Mouse (Mus musculus) liver, embryonic 11.5 days (tissue): ENCODE results near the gene Mrfap1. TPM values are rescaled to one million over a fixed set of nuclear protein-coding genes. Genes with fewer than 3 reads are reported as not detected.
"Not testable (repeated sequence)": the region's sequence is repeated elsewhere in the genome, so short reads cannot be mapped to it uniquely, and the experiment has no call there.

Source experiments
- ATAC-seq: fragments of 200-750 bp; cut with Nextera tagmentation; replicated peaks from 2 replicates; pipeline ENCODE4 v1.8.0; 2017; ENCODE audit warnings: moderate number of reproducible peaks, mild to moderate bottlenecking, moderate TSS enrichment, moderate library complexity; ENCODE audit not compliant: low FRiP score
- DNase-seq: peaks from one replicate; pipeline ENCODE4 v3.0.0-alpha.2; 2017; ENCODE audit warnings: low spot score
- H3K27ac ChIP-seq: fragments of 300-500 bp; sonication (generic); 2 replicates; pipeline ENCODE4 v1.5.1; 2014; ENCODE audit warnings: mild to moderate bottlenecking, low read depth, low read length, control low read depth
- H3K27me3 ChIP-seq: fragments of 300-500 bp; sonication (generic); replicated peaks from 2 replicates; pipeline ENCODE4 v1.6.1; 2014; ENCODE audit warnings: low read length, mixed read lengths; ENCODE audit not compliant: control insufficient read depth, insufficient read depth
- H3K36me3 ChIP-seq: fragments of 300-500 bp; sonication (generic); 2 replicates; pipeline ENCODE4 v1.6.1; 2014; ENCODE audit warnings: mild to moderate bottlenecking, low read length, moderate library complexity, mixed read lengths; ENCODE audit not compliant: control insufficient read depth, insufficient read depth
- H3K4me1 ChIP-seq: fragments of 300-500 bp; sonication (generic); replicated peaks from 2 replicates; pipeline ENCODE4 v1.6.1; 2014; ENCODE audit warnings: low read length, mixed read lengths; ENCODE audit not compliant: control insufficient read depth, insufficient read depth
- H3K4me2 ChIP-seq: fragments of 300-500 bp; sonication (generic); 2 replicates; pipeline ENCODE4 v1.6.1; 2014; ENCODE audit warnings: mild to moderate bottlenecking, control low read depth, moderate library complexity
- H3K4me3 ChIP-seq: fragments of 300-500 bp; sonication (generic); 2 replicates; pipeline ENCODE4 v1.5.1; 2014; ENCODE audit warnings: low read depth, low read length, control low read depth
- H3K9ac ChIP-seq: fragments of 300-500 bp; sonication (generic); 2 replicates; pipeline ENCODE4 v1.6.1; 2014; ENCODE audit warnings: low read depth, low read length, control low read depth
- H3K9me3 ChIP-seq: fragments of 300-500 bp; sonication (generic); 2 replicates; pipeline ENCODE4 v1.6.1; 2016; ENCODE audit warnings: low read length, inconsistent platforms, mixed read lengths; ENCODE audit not compliant: control insufficient read depth
- WGBS: fragments of 180-500 bp; shearing (Covaris S2); extraction: QIAGEN DNeasy Blood & Tissue Kit; methylation state at CpG from one replicate; pipeline ENCODE4 v1.1.7; 2014; 5-methylcytosine and 5-hydroxymethylcytosine counted together
- polyA plus RNA-seq: library from polyadenylated mRNA; unstranded; fragments of >200 nt; fragmentation: Nextera tagmentation; extraction: Ambion mirVana; gene quantifications from 2 replicates; pipeline ENCODE4 v1.2.1, GENCODE M21; 2014

The Mrfap1 gene
- polyA plus RNA-seq, 1 experiment from 2014 or later, result 366 TPM

GRCm38 (mm10) chr5:36810634-36811033, 14.1 kb upstream of the Mrfap1 start:
- DNase-seq, result no peak
- Histone ChIP-seq H3K36me3 (peaks cover 5% of the 10 kb centered on the region; the same call in 1 of the 2 replicates), H3K9me3 (no peaks in the 10 kb centered on the region), H3K4me3 (no peak overlapping the region), H3K27me3 (no peaks in the 10 kb centered on the region), H3K4me1 (no peaks in the 10 kb centered on the region), H3K9ac (no peak overlapping the region), H3K27ac (no peak overlapping the region), H3K4me2 (no peak overlapping the region)
- peak; percentile 25; the same call in 1 of the 2 replicates for ATAC-seq
- 75% methylated on average over 3 of the region's 3 CpGs for WGBS

- DNase-seq, result no peak
- Histone ChIP-seq H3K4me3 (no peak overlapping the region), H3K4me1 (no peaks in the 10 kb centered on the region), H3K9ac (no peak overlapping the region), H3K9me3 (no peaks in the 10 kb centered on the region), H3K4me2 (no peak overlapping the region), H3K27me3 (no peaks in the 10 kb centered on the region), H3K27ac (no peak overlapping the region), H3K36me3 (peaks cover 3% of the 10 kb centered on the region; the same call in 1 of the 2 replicates)
- WGBS, result 87% methylated on average over 7 of the region's 7 CpGs
- no peak for ATAC-seq
Observed at GRCm38 (mm10) chr5:36809123-36809522, 12.6 kb upstream of the Mrfap1 start.

- H3K27me3 ChIP-seq, result no peaks in the 10 kb centered on the region
- H3K9me3 ChIP-seq, result no peaks in the 10 kb centered on the region
- H3K9ac ChIP-seq, result no peak overlapping the region
- H3K4me1 ChIP-seq, result no peaks in the 10 kb centered on the region
- H3K36me3 ChIP-seq, result no peaks in the 10 kb centered on the region
- no peak overlapping the region for H3K4me3 ChIP-seq
- H3K4me2 ChIP-seq, result no peak overlapping the region
- ATAC-seq (no peak), DNase-seq (no peak)
- no peak overlapping the region for H3K27ac ChIP-seq
- WGBS, result 19% methylated on average over 5 of the region's 5 CpGs
Observed at GRCm38 (mm10) chr5:36807106-36807505, 10.5 kb upstream of the Mrfap1 start.

- no peaks in the 10 kb centered on the region for H3K9me3 ChIP-seq
- peak overlapping the region; percentile 9; the same call in 1 of the 2 replicates for H3K9ac ChIP-seq
- DNase-seq, result no peak
- H3K4me1 ChIP-seq, result peaks cover 8% of the 10 kb centered on the region; the same call in 1 of the 2 replicates
- no peak overlapping the region for H3K27ac ChIP-seq
- peak overlapping the region; percentile 80 for H3K4me3 ChIP-seq
- H3K4me2 ChIP-seq, result peak overlapping the region; percentile 72
- 54% methylated on average over 8 of the region's 8 CpGs for WGBS
- no peak for ATAC-seq
- no peaks in the 10 kb centered on the region for H3K27me3 ChIP-seq
- peaks cover 5% of the 10 kb centered on the region for H3K36me3 ChIP-seq
Observed at GRCm38 (mm10) chr5:36797291-36797690, 719 bp upstream of the Mrfap1 start.

GRCm38 (mm10) chr5:36795647-36796295, 801 bp downstream of the Mrfap1 start:
- Histone ChIP-seq H3K4me3 (peak overlapping the region; percentile 80), H3K27ac (peak overlapping the region; percentile 91), H3K9ac (peak overlapping the region; percentile 86), H3K4me2 (peak overlapping the region; percentile 70)
- not testable (repeated sequence) for H3K9me3 ChIP-seq, H3K4me1 ChIP-seq, H3K36me3 ChIP-seq, H3K27me3 ChIP-seq
- DNase-seq (peak; percentile 68), ATAC-seq (peak; percentile 58)
- WGBS, result 2% methylated on average over 35 of the region's 37 CpGs

GRCm38 (mm10) chr5:36791861-36792260, 4.7 kb downstream of the Mrfap1 start:
- no peaks in the 10 kb centered on the region for H3K9me3 ChIP-seq
- 63% methylated on average over 9 of the region's 9 CpGs for WGBS
- H3K4me2 ChIP-seq, result no peak overlapping the region
- DNase-seq, result no peak
- no peaks in the 10 kb centered on the region for H3K27me3 ChIP-seq
- H3K4me3 ChIP-seq, result no peak overlapping the region
- no peak overlapping the region for H3K9ac ChIP-seq
- ATAC-seq, result no peak
- peaks cover 5% of the 10 kb centered on the region; the same call in 1 of the 2 replicates for H3K4me1 ChIP-seq
- peaks cover 5% of the 10 kb centered on the region for H3K36me3 ChIP-seq
- no peak overlapping the region for H3K27ac ChIP-seq

GRCm38 (mm10) chr5:36786052-36786451, 10.5 kb downstream of the Mrfap1 start:
- Histone ChIP-seq H3K9me3 (no peaks in the 10 kb centered on the region), H3K4me3 (no peak overlapping the region), H3K27me3 (no peaks in the 10 kb centered on the region), H3K4me1 (no peaks in the 10 kb centered on the region), H3K36me3 (no peaks in the 10 kb centered on the region), H3K9ac (no peak overlapping the region), H3K4me2 (no peak overlapping the region), H3K27ac (no peak overlapping the region)
- DNase-seq (no peak), ATAC-seq (no peak)
- WGBS, result 87% methylated on average over 5 of the region's 5 CpGs

- H3K9me3 ChIP-seq, result peaks cover 8% of the 10 kb centered on the region; the same call in 1 of the 2 replicates
- H3K27me3 ChIP-seq, result no peaks in the 10 kb centered on the region
- no peak overlapping the region for H3K9ac ChIP-seq
- DNase-seq, result no peak
- H3K4me3 ChIP-seq, result no peak overlapping the region
- no peak for ATAC-seq
- H3K4me2 ChIP-seq, result no peak overlapping the region
- H3K4me1 ChIP-seq, result peaks cover 4% of the 10 kb centered on the region; the same call in 1 of the 2 replicates
- 78% methylated on average over 2 of the region's 2 CpGs for WGBS
- H3K36me3 ChIP-seq, result no peaks in the 10 kb centered on the region
- no peak overlapping the region for H3K27ac ChIP-seq
Observed at GRCm38 (mm10) chr5:36779512-36779911, 17.1 kb downstream of the Mrfap1 start.

- Histone ChIP-seq H3K9ac (no peak overlapping the region), H3K4me1 (peaks cover 4% of the 10 kb centered on the region; the same call in 1 of the 2 replicates), H3K4me2 (no peak overlapping the region), H3K9me3 (peaks cover 8% of the 10 kb centered on the region; the same call in 1 of the 2 replicates), H3K36me3 (no peaks in the 10 kb centered on the region), H3K27me3 (no peaks in the 10 kb centered on the region), H3K4me3 (no peak overlapping the region), H3K27ac (no peak overlapping the region)
- ATAC-seq (no peak), DNase-seq (no peak)
- 79% methylated on average over 1 of the region's 2 CpGs for WGBS
Observed at GRCm38 (mm10) chr5:36778901-36779300, 17.7 kb downstream of the Mrfap1 start.
